Mouse (Mus musculus): ENCODE results near the gene Amotl1. TPM values are rescaled to one million over a fixed set of nuclear protein-coding genes. Genes with fewer than 3 reads are reported as not detected.

Amotl1 gene
- polyA plus RNA-seq, 1 experiment from 2014 or later: 17.6 TPM

- Histone ChIP-seq H3K9me3 (ENCODE audit: control insufficient read depth, low read length) (no peaks in the 10 kb centered on the region), H3K9ac (ENCODE audit: low read length) (no peak overlapping the region), H3K36me3 (ENCODE audit: control insufficient read depth, insufficient read depth, low read length) (peaks cover 42% of the 10 kb centered on the region), H3K27me3 (ENCODE audit: control insufficient read depth, insufficient read depth, low read depth, low read length) (no peaks in the 10 kb centered on the region), H3K4me1 (replicated peaks; ENCODE audit: control insufficient read depth, insufficient read depth, low read length) (no peaks in the 10 kb centered on the region), H3K27ac (ENCODE audit: low read length) (no peak overlapping the region), H3K4me2 (ENCODE audit: low read depth, low read length) (no peak overlapping the region), H3K4me3 (ENCODE audit: low read length) (no peak overlapping the region)
- WGBS: 94% methylated on average over 10 of the region's 10 CpGs
- no peak for ATAC-seq (ENCODE audit: low read depth)
These were observed 86.5 kb downstream of the Amotl1 start for GRCm38 (mm10) chr9:14558332-14558731.

DNA sequence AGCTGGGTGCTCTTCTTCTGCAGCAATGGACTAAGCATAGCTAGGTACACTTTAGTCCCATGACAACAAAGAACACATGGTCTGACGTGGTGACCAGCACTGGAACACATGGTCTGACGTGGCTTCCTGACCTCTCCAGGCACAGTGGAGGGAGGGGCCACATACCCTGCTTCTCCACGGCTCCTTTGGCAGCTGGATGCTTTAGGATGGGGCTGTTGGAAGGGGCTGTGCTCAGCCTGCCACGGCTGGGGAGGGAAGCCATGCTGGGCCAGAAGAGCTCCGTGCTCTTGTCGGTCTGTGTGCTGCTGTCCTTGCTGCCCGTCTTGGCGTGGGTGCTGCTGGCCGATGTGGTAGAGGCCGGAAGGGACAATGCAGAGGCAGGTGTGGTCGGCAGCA, 96.5 kb downstream of the Amotl1 start:
- Histone ChIP-seq H3K4me2 (ENCODE audit: low read depth, low read length) (no peak overlapping the region), H3K27ac (ENCODE audit: low read length) (no peak overlapping the region), H3K4me3 (ENCODE audit: low read length) (no peak overlapping the region), H3K4me1 (replicated peaks; ENCODE audit: control insufficient read depth, insufficient read depth, low read length) (0 out of 2 replicates have a peak, but pooled peaks cover 4% of the 10 kb centered on the region), H3K9me3 (ENCODE audit: control insufficient read depth, low read length) (no peaks in the 10 kb centered on the region), H3K36me3 (ENCODE audit: control insufficient read depth, insufficient read depth, low read length) (peaks cover 46% of the 10 kb centered on the region), H3K27me3 (ENCODE audit: control insufficient read depth, insufficient read depth, low read depth, low read length) (no peaks in the 10 kb centered on the region), H3K9ac (ENCODE audit: low read length) (no peak overlapping the region)
- ATAC-seq (ENCODE audit: low read depth): peak; percentile 30; the same call in 1 of the 2 replicates
- WGBS: 62% methylated on average over 11 of the region's 11 CpGs

- peak; percentile 10; the same call in 1 of the 2 replicates for ATAC-seq (ENCODE audit: low read depth)
- Histone ChIP-seq H3K27me3 (ENCODE audit: control insufficient read depth, insufficient read depth, low read depth, low read length) (no peaks in the 10 kb centered on the region), H3K4me2 (ENCODE audit: low read depth, low read length) (no peak overlapping the region), H3K36me3 (ENCODE audit: control insufficient read depth, insufficient read depth, low read length) (peaks cover 46% of the 10 kb centered on the region), H3K4me1 (replicated peaks; ENCODE audit: control insufficient read depth, insufficient read depth, low read length) (0 out of 2 replicates have a peak, but pooled peaks cover 4% of the 10 kb centered on the region), H3K9ac (ENCODE audit: low read length) (no peak overlapping the region), H3K9me3 (ENCODE audit: control insufficient read depth, low read length) (no peaks in the 10 kb centered on the region), H3K4me3 (ENCODE audit: low read length) (no peak overlapping the region), H3K27ac (ENCODE audit: low read length) (no peak overlapping the region)
- WGBS: 52% methylated on average over 12 of the region's 12 CpGs
These were observed 97.1 kb downstream of the Amotl1 start for GRCm38 (mm10) chr9:14547584-14548365.

- H3K4me3 ChIP-seq (ENCODE audit: low read length): no peak overlapping the region
- peak overlapping the region; percentile 5; the same call in 1 of the 2 replicates for H3K4me2 ChIP-seq (ENCODE audit: low read depth, low read length)
- H3K27me3 ChIP-seq (ENCODE audit: control insufficient read depth, insufficient read depth, low read depth, low read length): no peaks in the 10 kb centered on the region
- H3K27ac ChIP-seq (ENCODE audit: low read length): peak overlapping the region; percentile 84
- H3K4me1 ChIP-seq (replicated peaks; ENCODE audit: control insufficient read depth, insufficient read depth, low read length): 0 out of 2 replicates have a peak, but pooled peaks cover 4% of the 10 kb centered on the region
- H3K36me3 ChIP-seq (ENCODE audit: control insufficient read depth, insufficient read depth, low read length): peaks cover 38% of the 10 kb centered on the region
- H3K9ac ChIP-seq (ENCODE audit: low read length): no peak overlapping the region
- H3K9me3 ChIP-seq (ENCODE audit: control insufficient read depth, low read length): no peaks in the 10 kb centered on the region
- WGBS: 32% methylated on average over 9 of the region's 9 CpGs
- ATAC-seq (ENCODE audit: low read depth): peak; percentile 81
These were observed 100.7 kb downstream of the Amotl1 start for GRCm38 (mm10) chr9:14544034-14544757.

DNA sequence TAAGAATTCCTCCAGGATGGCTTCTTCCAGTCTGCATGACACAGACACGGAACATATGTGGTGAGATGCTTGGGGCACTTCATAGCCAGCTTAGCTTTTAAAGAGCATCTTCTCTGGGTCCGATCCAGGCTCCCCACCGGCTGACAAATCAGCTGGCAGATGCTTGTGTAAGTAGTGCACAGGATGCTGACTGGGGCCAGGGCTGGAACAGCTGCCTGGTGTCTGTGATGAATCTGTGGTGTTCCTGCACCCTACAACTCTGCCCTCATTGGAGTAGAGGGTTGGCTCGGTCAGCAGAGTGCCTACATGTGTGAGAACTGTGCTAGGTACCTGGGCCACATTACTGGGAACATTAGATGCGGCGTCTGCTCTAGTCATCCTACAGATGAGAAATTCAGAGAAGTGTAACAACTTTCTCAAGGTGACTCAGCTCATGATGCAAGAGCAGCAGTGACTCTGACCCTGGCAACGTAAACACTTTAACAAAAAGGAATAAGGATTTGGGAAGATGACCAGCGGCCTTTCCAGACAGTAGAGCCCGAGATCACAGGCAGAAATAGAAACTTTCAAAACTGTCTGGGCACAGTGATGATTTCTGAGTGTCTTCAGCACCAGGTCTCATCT, 109.9 kb downstream of the Amotl1 start:
- no peak overlapping the region for H3K9ac ChIP-seq (ENCODE audit: low read length)
- H3K27ac ChIP-seq (ENCODE audit: low read length): no peak overlapping the region
- H3K9me3 ChIP-seq (ENCODE audit: control insufficient read depth, low read length): no peaks in the 10 kb centered on the region
- no peak overlapping the region for H3K4me2 ChIP-seq (ENCODE audit: low read depth, low read length)
- peaks cover 5% of the 10 kb centered on the region; the same call in 1 of the 2 replicates for H3K36me3 ChIP-seq (ENCODE audit: control insufficient read depth, insufficient read depth, low read length)
- no peak for ATAC-seq (ENCODE audit: low read depth)
- H3K27me3 ChIP-seq (ENCODE audit: control insufficient read depth, insufficient read depth, low read depth, low read length): no peaks in the 10 kb centered on the region
- WGBS: 67% methylated on average over 9 of the region's 9 CpGs
- no peaks in the 10 kb centered on the region for H3K4me1 ChIP-seq (replicated peaks; ENCODE audit: control insufficient read depth, insufficient read depth, low read length)
- no peak overlapping the region for H3K4me3 ChIP-seq (ENCODE audit: low read length)

- Histone ChIP-seq H3K4me3 (ENCODE audit: low read length) (no peak overlapping the region), H3K27ac (ENCODE audit: low read length) (no peak overlapping the region), H3K27me3 (ENCODE audit: control insufficient read depth, insufficient read depth, low read depth, low read length) (no peaks in the 10 kb centered on the region), H3K36me3 (ENCODE audit: control insufficient read depth, insufficient read depth, low read length) (no peaks in the 10 kb centered on the region), H3K4me2 (ENCODE audit: low read depth, low read length) (no peak overlapping the region), H3K4me1 (replicated peaks; ENCODE audit: control insufficient read depth, insufficient read depth, low read length) (no peaks in the 10 kb centered on the region), H3K9ac (ENCODE audit: low read length) (no peak overlapping the region), H3K9me3 (ENCODE audit: control insufficient read depth, low read length) (no peaks in the 10 kb centered on the region)
- 82% methylated on average over 2 of the region's 2 CpGs for WGBS
- no peak for ATAC-seq (ENCODE audit: low read depth)
These were observed 111.2 kb downstream of the Amotl1 start for GRCm38 (mm10) chr9:14533659-14534058.

GRCm38 (mm10) chr9:14532283-14532682, 112.6 kb downstream of the Amotl1 start:
- Histone ChIP-seq H3K9me3 (ENCODE audit: control insufficient read depth, low read length) (no peaks in the 10 kb centered on the region), H3K9ac (ENCODE audit: low read length) (no peak overlapping the region), H3K4me2 (ENCODE audit: low read depth, low read length) (no peak overlapping the region), H3K36me3 (ENCODE audit: control insufficient read depth, insufficient read depth, low read length) (no peaks in the 10 kb centered on the region), H3K4me1 (replicated peaks; ENCODE audit: control insufficient read depth, insufficient read depth, low read length) (no peaks in the 10 kb centered on the region), H3K27me3 (ENCODE audit: control insufficient read depth, insufficient read depth, low read depth, low read length) (no peaks in the 10 kb centered on the region), H3K27ac (ENCODE audit: low read length) (no peak overlapping the region), H3K4me3 (ENCODE audit: low read length) (no peak overlapping the region)
- 62% methylated on average over 3 of the region's 3 CpGs for WGBS
- ATAC-seq (ENCODE audit: low read depth): no peak

DNA sequence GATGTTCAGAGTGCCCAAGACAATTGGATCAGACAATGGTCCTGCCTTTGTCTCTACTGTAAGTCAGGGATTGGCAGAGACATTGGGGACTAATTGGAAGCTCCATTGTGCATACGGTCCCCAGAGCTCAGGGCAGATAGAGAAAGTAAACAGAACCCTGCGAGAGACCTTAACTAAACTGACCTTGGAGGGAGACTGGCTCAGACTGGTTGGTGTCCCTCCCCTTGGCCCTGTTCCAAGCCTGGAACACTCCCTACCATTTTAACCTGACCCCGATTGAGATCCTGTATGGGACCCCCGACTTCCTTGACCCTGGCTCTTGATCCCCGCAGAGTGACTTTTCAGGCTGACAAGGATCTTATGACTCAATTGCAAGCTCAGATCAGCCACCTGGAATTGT, 114.9 kb downstream of the Amotl1 start:
- H3K36me3 ChIP-seq (ENCODE audit: control insufficient read depth, insufficient read depth, low read length): no peaks in the 10 kb centered on the region
- no peaks in the 10 kb centered on the region for H3K27me3 ChIP-seq (ENCODE audit: control insufficient read depth, insufficient read depth, low read depth, low read length)
- no peaks in the 10 kb centered on the region for H3K4me1 ChIP-seq (replicated peaks; ENCODE audit: control insufficient read depth, insufficient read depth, low read length)
- H3K4me2 ChIP-seq (ENCODE audit: low read depth, low read length): no peak overlapping the region
- no peaks in the 10 kb centered on the region for H3K9me3 ChIP-seq (ENCODE audit: control insufficient read depth, low read length)
- H3K9ac ChIP-seq (ENCODE audit: low read length): no peak overlapping the region
- no peak overlapping the region for H3K27ac ChIP-seq (ENCODE audit: low read length)
- no peak for ATAC-seq (ENCODE audit: low read depth)
- no peak overlapping the region for H3K4me3 ChIP-seq (ENCODE audit: low read length)
- 37% methylated on average over 5 of the region's 5 CpGs for WGBS

GRCm38 (mm10) chr9:14523408-14524043, 121.3 kb downstream of the Amotl1 start:
- no peak overlapping the region for H3K4me3 ChIP-seq (ENCODE audit: low read length)
- WGBS: 4% methylated on average over 4 of the region's 4 CpGs
- H3K27me3 ChIP-seq (ENCODE audit: control insufficient read depth, insufficient read depth, low read depth, low read length): no peaks in the 10 kb centered on the region
- no peaks in the 10 kb centered on the region for H3K9me3 ChIP-seq (ENCODE audit: control insufficient read depth, low read length)
- ATAC-seq (ENCODE audit: low read depth): peak; percentile 70
- H3K27ac ChIP-seq (ENCODE audit: low read length): no peak overlapping the region
- no peak overlapping the region for H3K4me2 ChIP-seq (ENCODE audit: low read depth, low read length)
- H3K4me1 ChIP-seq (replicated peaks; ENCODE audit: control insufficient read depth, insufficient read depth, low read length): peaks cover 3% of the 10 kb centered on the region
- H3K36me3 ChIP-seq (ENCODE audit: control insufficient read depth, insufficient read depth, low read length): no peaks in the 10 kb centered on the region
- H3K9ac ChIP-seq (ENCODE audit: low read length): no peak overlapping the region

Data from lung, embryonic 16.5 days (tissue).